Mouse (Mus musculus) brain, embryonic 14.5 days (tissue): ENCODE measurements around the gene Rph3al. TPM values are rescaled to one million over a fixed set of nuclear protein-coding genes. Genes with fewer than 3 reads are reported as not detected.

Experiments
- DNase-seq: peaks from one replicate; pipeline ENCODE4 v3.0.0-alpha.2; 2011; ENCODE audit warnings: low read depth
- CTCF ChIP-seq: fragments of 200-500 bp; IDR thresholded peaks from 2 replicates; pipeline ENCODE4 v1.5.1; 2012; ENCODE audit warnings: inconsistent platforms, mild to moderate bottlenecking, moderate library complexity, borderline replicate concordance; ENCODE audit not compliant: insufficient read depth, insufficient read length; ENCODE audit errors: extremely low read depth
- POLR2A ChIP-seq: fragments of 200-500 bp; IDR thresholded peaks from 2 replicates; pipeline ENCODE4 v1.6.1; 2012; ENCODE audit warnings: mild to moderate bottlenecking, inconsistent platforms, borderline replicate concordance; ENCODE audit not compliant: poor library complexity, insufficient read depth, insufficient read length, severe bottlenecking; ENCODE audit errors: extremely low read depth
- polyA plus RNA-seq: library from polyadenylated mRNA; depleted of rRNA; stranded (reverse); fragments of >200 nt; gene quantifications from 2 replicates; pipeline ENCODE4 v1.2.3, GENCODE M21; 2012

The Rph3al gene
- polyA plus RNA-seq, 1 experiment, result 3.1 TPM

- DNase-seq, result peak; percentile 60
- TF ChIP-seq POLR2A, result no peak
- no peak for TF ChIP-seq CTCF
Measured at GRCm38 (mm10) chr11:75845675-75846074, 92.6 kb downstream of the Rph3al start.

- TF ChIP-seq CTCF (no peak), POLR2A (no peak)
- DNase-seq, result no peak
Measured at GRCm38 (mm10) chr11:75842904-75843619, 95.2 kb downstream of the Rph3al start.

- no peak for DNase-seq
Measured at GRCm38 (mm10) chr11:75841503-75841902, 96.7 kb downstream of the Rph3al start.

GRCm38 (mm10) chr11:75839536-75840430, 98.4 kb downstream of the Rph3al start:
- no peak for TF ChIP-seq CTCF
- no peak for TF ChIP-seq POLR2A
- peak; percentile 33 for DNase-seq

More at GRCm38 (mm10) chr11:75841503-75841902, 96.7 kb downstream of the Rph3al start:
- TF ChIP-seq CTCF, result no peak

GRCm38 (mm10) chr11:75838861-75839426, 99.3 kb downstream of the Rph3al start:
- no peak for DNase-seq
- TF ChIP-seq POLR2A (no peak), CTCF (no peak)

GRCm38 (mm10) chr11:75836240-75836610, 102.0 kb downstream of the Rph3al start:
- no peak for DNase-seq

GRCm38 (mm10) chr11:75835587-75836239, 102.5 kb downstream of the Rph3al start:
- no peak for DNase-seq
- TF ChIP-seq CTCF (no peak), POLR2A (no peak)

More at GRCm38 (mm10) chr11:75836240-75836610, 102.0 kb downstream of the Rph3al start:
- TF ChIP-seq POLR2A (no peak), CTCF (no peak)

GRCm38 (mm10) chr11:75833081-75833480, 105.1 kb downstream of the Rph3al start:
- TF ChIP-seq CTCF (no peak), POLR2A (no peak)
- no peak for DNase-seq

- no peak for TF ChIP-seq POLR2A
- TF ChIP-seq CTCF, result no peak
- no peak for DNase-seq
Measured at GRCm38 (mm10) chr11:75830386-75830785, 107.8 kb downstream of the Rph3al start.

GRCm38 (mm10) chr11:75827414-75827813, 110.8 kb downstream of the Rph3al start:
- no peak for TF ChIP-seq CTCF
- TF ChIP-seq POLR2A, result no peak

GRCm38 (mm10) chr11:75823506-75823905, 114.7 kb downstream of the Rph3al start:
- no peak for TF ChIP-seq POLR2A
- TF ChIP-seq CTCF, result no peak
- peak; percentile 29 for DNase-seq

More at GRCm38 (mm10) chr11:75827414-75827813, 110.8 kb downstream of the Rph3al start:
- no peak for DNase-seq

GRCm38 (mm10) chr11:75813085-75813484, 125.1 kb downstream of the Rph3al start:
- no peak for DNase-seq
- no peak for TF ChIP-seq POLR2A
- TF ChIP-seq CTCF, result no peak

GRCm38 (mm10) chr11:75811900-75812299, 126.3 kb downstream of the Rph3al start:
- TF ChIP-seq CTCF (no peak), POLR2A (no peak)
- DNase-seq, result peak; percentile 71

GRCm38 (mm10) chr11:75810526-75810925, 127.7 kb downstream of the Rph3al start:
- TF ChIP-seq CTCF (no peak), POLR2A (no peak)
- DNase-seq, result no peak
